Mouse (Mus musculus) hindbrain, embryonic 14.5 days (tissue): ENCODE data around the gene Ly86. TPM values are rescaled to one million over a fixed set of nuclear protein-coding genes. Genes with fewer than 3 reads are reported as not detected.
A peak's percentile ranks its signal among the peaks of the same experiment; 100 is the strongest.

ENCODE experiments used
- ATAC-seq: fragments of 200-750 bp; cut with Nextera tagmentation; 2 replicates; pipeline ENCODE4 v1.8.0; 2017; ENCODE audit warnings: moderate number of reproducible peaks, mild to moderate bottlenecking, moderate TSS enrichment, moderate library complexity; ENCODE audit not compliant: low FRiP score
- DNase-seq: peaks from one replicate; pipeline ENCODE4 v3.0.0-alpha.2; 2015; ENCODE audit warnings: low spot score
- H3K27ac ChIP-seq: fragments of 300-500 bp; sonication (generic); 2 replicates; pipeline ENCODE4 v1.5.1; 2014; ENCODE audit warnings: mild to moderate bottlenecking, moderate library complexity
- H3K27me3 ChIP-seq: fragments of 300-500 bp; sonication (generic); 2 replicates; pipeline ENCODE4 v1.6.1; 2014; ENCODE audit warnings: mild to moderate bottlenecking, low read length, mixed read lengths; ENCODE audit not compliant: control insufficient read depth, insufficient read depth
- H3K36me3 ChIP-seq: fragments of 300-500 bp; sonication (generic); replicated peaks from 2 replicates; pipeline ENCODE4 v1.6.1; 2014; ENCODE audit not compliant: control insufficient read depth, insufficient read depth
- H3K4me1 ChIP-seq: fragments of 300-500 bp; sonication (generic); replicated peaks from 2 replicates; pipeline ENCODE4 v1.6.1; 2014; ENCODE audit warnings: antibody characterized with exemption, low read length, mixed read lengths; ENCODE audit not compliant: control insufficient read depth, insufficient read depth
- H3K4me2 ChIP-seq: fragments of 300-500 bp; sonication (generic); replicated peaks from 2 replicates; pipeline ENCODE4 v1.6.1; 2014; ENCODE audit warnings: mild to moderate bottlenecking, moderate library complexity
- H3K4me3 ChIP-seq: fragments of 300-500 bp; sonication (generic); replicated peaks from 2 replicates; pipeline ENCODE4 v1.5.1; 2014; ENCODE audit warnings: mild to moderate bottlenecking, low read length
- H3K9ac ChIP-seq: fragments of 300-500 bp; sonication (generic); 2 replicates; pipeline ENCODE4 v1.6.1; 2014
- H3K9me3 ChIP-seq: fragments of 300-500 bp; sonication (generic); 2 replicates; pipeline ENCODE4 v1.6.1; 2016; ENCODE audit warnings: low read length; ENCODE audit not compliant: control insufficient read depth
- whole genome bisulfite sequencing: fragments of 180-500 bp; shearing (Covaris S2); extraction: QIAGEN DNeasy Blood & Tissue Kit; methylation state at CpG from one replicate; pipeline ENCODE4 v1.1.7; 2014; 5-methylcytosine and 5-hydroxymethylcytosine counted together
- polyA plus RNA-seq: library from polyadenylated mRNA; unstranded; fragments of >200 nt; fragmentation: Nextera tagmentation; extraction: Ambion mirVana; gene quantifications from 2 replicates; pipeline ENCODE4 v1.2.1, GENCODE M21; 2014

The Ly86 gene
- polyA plus RNA-seq, 1 experiment from 2014 or later = 9.7 TPM

- H3K27me3 ChIP-seq = peaks cover 34% of the 10 kb centered on the region
- H3K9me3 ChIP-seq = no peaks in the 10 kb centered on the region
- H3K4me2 ChIP-seq = no peak overlapping the region
- no peak overlapping the region for H3K9ac ChIP-seq
- H3K27ac ChIP-seq = no peak overlapping the region
- DNase-seq (no peak), ATAC-seq (peak; percentile 31; the same call in 1 of the 2 replicates)
- H3K4me1 ChIP-seq = no peaks in the 10 kb centered on the region
- H3K36me3 ChIP-seq = no peaks in the 10 kb centered on the region
- H3K4me3 ChIP-seq = no peak overlapping the region
- 20% methylated on average over 3 of the region's 3 CpGs for WGBS
Measured at GRCm38 (mm10) chr13:37433730-37434129, 88.7 kb downstream of the Ly86 start.

GRCm38 (mm10) chr13:37434137-37434772 is 89.2 kb downstream of the Ly86 start:
- under 1% methylated on average over 19 of the region's 19 CpGs for WGBS
- DNase-seq (peak; percentile 91), ATAC-seq (peak; percentile 81)
- Histone ChIP-seq H3K9me3 (no peaks in the 10 kb centered on the region), H3K4me2 (peak overlapping the region; percentile 70), H3K27me3 (peaks cover 34% of the 10 kb centered on the region), H3K27ac (no peak overlapping the region), H3K36me3 (no peaks in the 10 kb centered on the region), H3K9ac (peak overlapping the region; percentile 55), H3K4me1 (no peaks in the 10 kb centered on the region), H3K4me3 (peak overlapping the region; percentile 35)

- peaks cover 34% of the 10 kb centered on the region for H3K27me3 ChIP-seq
- no peak for ATAC-seq
- 6% methylated on average over 9 of the region's 9 CpGs for WGBS
Measured at GRCm38 (mm10) chr13:37434841-37435240, 89.8 kb downstream of the Ly86 start.

GRCm38 (mm10) chr13:37436267-37437013 is 91.4 kb downstream of the Ly86 start:
- no peak overlapping the region for H3K27ac ChIP-seq
- H3K4me1 ChIP-seq = no peaks in the 10 kb centered on the region
- ATAC-seq (no peak), DNase-seq (no peak)
- H3K4me2 ChIP-seq = no peak overlapping the region
- no peaks in the 10 kb centered on the region for H3K36me3 ChIP-seq
- peaks cover 34% of the 10 kb centered on the region for H3K27me3 ChIP-seq
- 6% methylated on average over 18 of the region's 18 CpGs for WGBS
- H3K9me3 ChIP-seq = no peaks in the 10 kb centered on the region
- H3K4me3 ChIP-seq = no peak overlapping the region
- H3K9ac ChIP-seq = no peak overlapping the region

More at GRCm38 (mm10) chr13:37434841-37435240, 89.8 kb downstream of the Ly86 start:
- Histone ChIP-seq H3K36me3 (no peaks in the 10 kb centered on the region), H3K27ac (no peak overlapping the region), H3K4me3 (peak overlapping the region; percentile 35), H3K4me1 (no peaks in the 10 kb centered on the region), H3K9ac (peak overlapping the region; percentile 55; the same call in 1 of the 2 replicates), H3K4me2 (peak overlapping the region; percentile 70), H3K9me3 (no peaks in the 10 kb centered on the region)
- DNase-seq = no peak

- ATAC-seq = no peak
- Histone ChIP-seq H3K9me3 (no peaks in the 10 kb centered on the region), H3K9ac (no peak overlapping the region), H3K27ac (no peak overlapping the region), H3K27me3 (peaks cover 34% of the 10 kb centered on the region), H3K4me3 (no peak overlapping the region), H3K4me2 (no peak overlapping the region), H3K36me3 (no peaks in the 10 kb centered on the region), H3K4me1 (no peaks in the 10 kb centered on the region)
- 86% methylated on average over 4 of the region's 4 CpGs for WGBS
- DNase-seq = no peak
Measured at GRCm38 (mm10) chr13:37438788-37439187, 93.8 kb downstream of the Ly86 start.

GRCm38 (mm10) chr13:37439477-37439876 is 94.5 kb downstream of the Ly86 start:
- Histone ChIP-seq H3K27me3 (peaks cover 34% of the 10 kb centered on the region), H3K36me3 (no peaks in the 10 kb centered on the region), H3K27ac (no peak overlapping the region), H3K4me1 (no peaks in the 10 kb centered on the region), H3K9me3 (no peaks in the 10 kb centered on the region), H3K9ac (no peak overlapping the region), H3K4me3 (no peak overlapping the region), H3K4me2 (no peak overlapping the region)
- DNase-seq (no peak), ATAC-seq (no peak)
- 65% methylated on average over 7 of the region's 7 CpGs for WGBS

GRCm38 (mm10) chr13:37439941-37440340 is 94.9 kb downstream of the Ly86 start:
- H3K4me1 ChIP-seq = no peaks in the 10 kb centered on the region
- 73% methylated on average over 8 of the region's 8 CpGs for WGBS
- H3K9me3 ChIP-seq = no peaks in the 10 kb centered on the region
- H3K36me3 ChIP-seq = no peaks in the 10 kb centered on the region
- H3K9ac ChIP-seq = no peak overlapping the region
- no peak overlapping the region for H3K4me3 ChIP-seq
- H3K4me2 ChIP-seq = no peak overlapping the region
- peaks cover 31% of the 10 kb centered on the region for H3K27me3 ChIP-seq
- H3K27ac ChIP-seq = no peak overlapping the region
- ATAC-seq = no peak
- DNase-seq = no peak

- Histone ChIP-seq H3K4me1 (no peaks in the 10 kb centered on the region), H3K4me2 (no peak overlapping the region), H3K4me3 (no peak overlapping the region), H3K27me3 (peaks cover 23% of the 10 kb centered on the region), H3K36me3 (no peaks in the 10 kb centered on the region), H3K9ac (no peak overlapping the region), H3K27ac (no peak overlapping the region), H3K9me3 (no peaks in the 10 kb centered on the region)
- no peak for DNase-seq
- ATAC-seq = no peak
- 66% methylated on average over 11 of the region's 11 CpGs for WGBS
Measured at GRCm38 (mm10) chr13:37440593-37441307, 95.7 kb downstream of the Ly86 start.

- ATAC-seq (no peak), DNase-seq (no peak)
- WGBS = 21% methylated on average over 4 of the region's 4 CpGs
- no peak overlapping the region for H3K9ac ChIP-seq
- H3K27ac ChIP-seq = no peak overlapping the region
- H3K4me3 ChIP-seq = no peak overlapping the region
- H3K4me2 ChIP-seq = no peak overlapping the region
- no peaks in the 10 kb centered on the region for H3K36me3 ChIP-seq
- H3K9me3 ChIP-seq = no peaks in the 10 kb centered on the region
- H3K4me1 ChIP-seq = no peaks in the 10 kb centered on the region
- H3K27me3 ChIP-seq = peaks cover 10% of the 10 kb centered on the region
Measured at GRCm38 (mm10) chr13:37442058-37442457, 97.0 kb downstream of the Ly86 start.
